Mouse (Mus musculus) lung, adult 2 months (tissue): ENCODE data around the gene Tenm3. TPM values are rescaled to one million over a fixed set of nuclear protein-coding genes. Genes with fewer than 3 reads are reported as not detected.

Experiments used
- DNase-seq: peaks from one replicate; pipeline ENCODE4 v3.0.0; 2022
- H3K4me1 ChIP-seq: fragments of 200-500 bp; 2 replicates; pipeline ENCODE4 v1.6.1; 2011; ENCODE audit warnings: low read length; ENCODE audit not compliant: control insufficient read depth, insufficient read depth
- H3K4me3 ChIP-seq: fragments of 200-500 bp; replicated peaks from 2 replicates; pipeline ENCODE3; 2011; ENCODE audit warnings: low read depth, mild to moderate bottlenecking, control low read depth, low read length; ENCODE audit errors: extremely low read depth
- CTCF ChIP-seq: fragments of 200-500 bp; IDR thresholded peaks from 2 replicates; pipeline ENCODE4 v1.5.1; 2011; ENCODE audit warnings: mild to moderate bottlenecking, low read length, control low read depth; ENCODE audit not compliant: insufficient read depth
- POLR2A ChIP-seq: fragments of 200-500 bp; IDR thresholded peaks from 2 replicates; pipeline ENCODE4 v1.6.1; 2011; ENCODE audit warnings: low read depth, mild to moderate bottlenecking, control low read depth, low read length, borderline replicate concordance; ENCODE audit errors: extremely low read depth
- WGBS: fragments of 180-500 bp; shearing (Covaris S2); methylation state at CpG from one replicate; pipeline ENCODE4 v1.1.7; 2018; 5-methylcytosine and 5-hydroxymethylcytosine counted together
- polyA plus RNA-seq: library from polyadenylated mRNA; depleted of rRNA; stranded (reverse); fragments of >200 nt; gene quantifications from 2 replicates; pipeline ENCODE4 v1.2.3, GENCODE M21; 2012

The Tenm3 gene
- polyA plus RNA-seq, 1 experiment: 1.1 TPM

DNA sequence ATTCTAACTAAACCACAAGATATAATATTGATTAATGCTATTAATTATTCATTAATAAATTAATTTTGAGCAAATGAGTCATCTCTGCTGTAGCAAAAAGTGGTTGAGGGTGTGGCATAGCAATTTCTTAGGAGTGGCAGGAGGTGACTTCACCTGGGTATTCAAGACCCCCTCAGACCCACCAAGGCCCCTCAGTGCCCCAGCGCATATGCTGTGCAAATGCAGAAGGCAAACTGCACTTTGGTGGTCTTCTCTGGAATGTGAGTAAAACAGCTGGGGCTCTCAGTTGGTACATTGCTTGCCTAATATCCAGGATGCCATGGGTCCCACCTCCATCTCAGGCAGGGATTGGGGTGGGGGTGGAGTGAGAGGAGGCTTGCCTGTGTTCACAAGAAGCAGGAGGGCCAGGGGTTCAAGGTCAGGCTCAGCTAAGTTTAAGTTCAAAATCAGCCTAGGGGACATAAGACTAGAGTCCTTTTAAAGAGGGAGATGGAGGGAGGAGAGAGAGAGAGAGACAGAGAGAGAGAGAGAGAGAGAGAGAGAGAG lies 31.5 kb downstream of the Tenm3 start:
- Histone ChIP-seq H3K4me1 (no peaks in the 10 kb centered on the region), H3K4me3 (no peak overlapping the region)
- no peak for TF ChIP-seq POLR2A
- no peak for TF ChIP-seq CTCF
- DNase-seq: no peak
- WGBS: 97% methylated on average over 1 of the region's 1 CpGs

DNA sequence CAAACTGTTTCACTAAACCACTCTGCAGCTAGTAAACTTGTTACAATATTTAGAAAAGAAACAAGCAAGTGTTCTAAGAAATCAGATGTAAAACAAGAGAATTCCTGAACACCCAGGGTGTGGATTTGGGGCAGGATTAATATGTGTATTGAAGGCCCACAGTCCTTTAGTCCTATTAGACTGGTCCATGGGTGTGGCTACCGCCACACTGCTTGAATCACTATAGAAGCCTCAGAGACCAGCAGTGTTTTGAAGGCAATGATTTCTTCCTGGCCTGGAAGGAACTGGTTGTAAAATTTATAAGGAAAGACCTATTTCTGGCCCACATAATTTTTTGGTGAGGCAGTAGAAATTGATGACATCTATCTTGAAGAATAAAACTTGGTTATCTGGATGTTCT lies 33.1 kb downstream of the Tenm3 start:
- TF ChIP-seq CTCF (no peak), POLR2A (no peak)
- DNase-seq: no peak
- H3K4me1 ChIP-seq: no peaks in the 10 kb centered on the region
- no peak overlapping the region for H3K4me3 ChIP-seq
- 76% methylated on average over 1 of the region's 1 CpGs for WGBS

DNA sequence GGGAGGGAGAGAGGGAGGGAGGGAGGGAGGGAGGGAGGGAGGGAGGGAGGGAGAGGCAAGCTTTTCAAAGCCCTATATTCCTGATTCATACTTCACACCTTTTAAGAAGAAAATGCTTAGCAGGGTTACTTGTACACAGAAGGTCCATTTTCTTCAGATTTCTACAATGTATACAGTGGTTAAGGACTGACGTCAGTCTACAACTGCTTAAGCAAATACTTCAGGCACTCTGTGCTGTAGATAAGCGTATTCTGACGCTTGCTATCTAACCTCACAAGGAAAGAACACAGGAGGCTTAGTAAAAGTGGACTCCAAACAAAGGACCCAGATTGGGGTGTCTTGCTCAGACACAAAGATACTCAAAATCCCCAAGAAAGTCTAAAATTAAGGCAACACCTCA lies 34.6 kb downstream of the Tenm3 start:
- DNase-seq: no peak
- 42% methylated on average over 3 of the region's 3 CpGs for WGBS
- Histone ChIP-seq H3K4me3 (no peak overlapping the region), H3K4me1 (no peaks in the 10 kb centered on the region)
- TF ChIP-seq POLR2A (no peak), CTCF (no peak)

GRCm38 (mm10) chr8:48803070-48803469 lies 40.7 kb downstream of the Tenm3 start:
- DNase-seq: no peak
- H3K4me1 ChIP-seq: no peaks in the 10 kb centered on the region
- no peak for TF ChIP-seq POLR2A
- no peak for TF ChIP-seq CTCF
- no peak overlapping the region for H3K4me3 ChIP-seq
- 64% methylated on average over 8 of the region's 8 CpGs for WGBS

DNA sequence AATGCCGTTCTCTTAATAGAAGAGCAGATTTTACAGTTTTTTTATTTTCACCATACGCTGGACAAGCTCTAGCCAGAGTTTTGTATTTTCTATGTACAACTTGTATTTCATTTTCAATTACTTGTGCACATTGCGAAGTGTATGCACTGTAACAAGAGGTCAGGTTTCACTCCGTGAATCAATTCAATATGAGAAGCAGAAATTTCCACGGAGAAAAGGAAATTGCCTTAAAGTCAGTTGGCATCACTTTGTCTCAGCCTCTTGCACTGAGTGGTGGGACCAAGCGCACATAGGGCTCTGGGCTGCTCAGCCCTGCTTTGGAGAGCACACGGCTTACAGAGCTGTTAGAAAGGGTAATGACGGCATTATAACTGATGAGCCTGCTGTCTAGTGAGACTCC lies 41.5 kb downstream of the Tenm3 start:
- WGBS: 77% methylated on average over 8 of the region's 8 CpGs
- TF ChIP-seq POLR2A (no peak), CTCF (no peak)
- Histone ChIP-seq H3K4me3 (no peak overlapping the region), H3K4me1 (no peaks in the 10 kb centered on the region)
- DNase-seq: no peak

- H3K4me1 ChIP-seq: no peaks in the 10 kb centered on the region
- no peak for DNase-seq
- H3K4me3 ChIP-seq: no peak overlapping the region
- TF ChIP-seq POLR2A (no peak), CTCF (no peak)
- 75% methylated on average over 5 of the region's 5 CpGs for WGBS
Measured at GRCm38 (mm10) chr8:48797955-48798359, 45.8 kb downstream of the Tenm3 start.

DNA sequence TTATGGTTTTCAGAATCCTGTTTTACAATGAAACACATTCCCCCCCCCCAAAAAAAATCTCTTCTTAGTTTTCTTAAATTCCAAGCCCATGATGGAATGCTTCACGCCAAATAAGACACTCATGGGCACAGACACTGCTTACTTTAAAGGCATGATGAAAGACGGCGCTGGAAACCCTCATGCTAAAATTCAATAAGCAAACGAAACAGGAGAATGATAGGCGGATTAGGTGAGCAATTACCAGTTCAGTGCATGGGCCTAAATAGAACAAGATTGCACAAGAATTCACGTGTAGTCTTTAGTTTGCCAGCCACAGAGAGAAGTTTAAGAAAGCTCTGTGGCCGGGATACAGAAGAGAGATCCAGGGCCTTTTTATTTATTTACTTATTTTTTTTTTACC lies 49.5 kb downstream of the Tenm3 start:
- 59% methylated on average over 7 of the region's 7 CpGs for WGBS
- TF ChIP-seq POLR2A: no peak
- no peak for TF ChIP-seq CTCF
- DNase-seq: no peak
- Histone ChIP-seq H3K4me3 (no peak overlapping the region), H3K4me1 (no peaks in the 10 kb centered on the region)

DNA sequence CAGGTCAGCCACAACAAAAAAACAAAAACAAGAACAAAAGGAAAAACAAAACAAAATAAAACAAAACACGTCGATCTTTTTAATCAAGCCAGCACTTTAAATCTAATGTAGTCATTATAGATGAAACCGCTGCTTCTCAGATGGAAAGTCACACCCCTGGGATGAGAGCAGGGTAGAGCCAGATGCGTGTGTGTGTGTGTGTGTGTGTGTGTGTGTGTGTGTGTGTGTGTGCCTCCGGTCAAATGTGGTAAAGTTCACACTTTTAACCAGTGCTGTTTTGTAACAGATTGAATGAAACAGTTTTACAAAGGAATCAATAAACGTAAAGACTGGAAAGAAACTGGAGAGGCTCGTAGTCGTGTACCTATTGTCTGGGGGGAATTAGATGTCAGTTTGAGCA lies 50.0 kb downstream of the Tenm3 start:
- no peak for TF ChIP-seq POLR2A
- no peak for TF ChIP-seq CTCF

DNA sequence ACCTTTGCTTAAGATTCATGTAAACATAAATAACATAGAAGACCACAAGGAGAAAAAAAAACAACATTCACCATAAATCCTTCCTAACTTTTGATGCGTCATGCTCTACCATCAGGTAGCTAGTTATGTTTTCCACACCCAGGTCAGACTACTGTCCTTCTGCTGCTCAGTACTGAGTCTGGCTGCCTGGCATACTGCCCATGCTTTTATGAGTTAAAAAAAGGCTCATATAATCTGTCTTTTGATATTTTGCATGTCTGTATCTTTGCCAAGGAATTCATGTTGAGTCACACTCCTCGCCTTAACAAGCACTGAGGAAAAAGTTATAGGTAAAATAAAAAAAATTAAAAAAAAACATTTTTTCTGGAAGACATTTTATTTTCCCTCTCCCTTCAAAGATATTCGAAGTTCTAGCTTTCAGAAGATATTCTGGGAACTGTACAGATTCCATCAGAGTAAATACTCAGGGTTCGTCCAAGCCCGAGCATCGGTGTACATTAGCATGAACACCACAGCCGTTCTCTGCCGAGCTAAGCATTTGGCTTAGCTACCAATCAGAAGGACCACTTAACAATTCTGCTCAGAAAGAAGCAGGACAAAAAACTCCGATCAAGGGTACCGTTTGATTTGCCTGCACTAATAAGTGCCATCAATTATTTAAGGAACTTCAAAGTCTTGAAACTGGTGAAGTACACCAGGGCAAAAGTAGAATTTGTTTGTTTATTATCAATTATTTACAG lies 51.0 kb downstream of the Tenm3 start:
- 68% methylated on average over 10 of the region's 10 CpGs for WGBS
- no peak for DNase-seq

More for the DNA sequence above, 50.0 kb downstream of the Tenm3 start:
- H3K4me1 ChIP-seq: no peaks in the 10 kb centered on the region
- no peak overlapping the region for H3K4me3 ChIP-seq
- DNase-seq: no peak
- WGBS: 83% methylated on average over 8 of the region's 8 CpGs

DNA sequence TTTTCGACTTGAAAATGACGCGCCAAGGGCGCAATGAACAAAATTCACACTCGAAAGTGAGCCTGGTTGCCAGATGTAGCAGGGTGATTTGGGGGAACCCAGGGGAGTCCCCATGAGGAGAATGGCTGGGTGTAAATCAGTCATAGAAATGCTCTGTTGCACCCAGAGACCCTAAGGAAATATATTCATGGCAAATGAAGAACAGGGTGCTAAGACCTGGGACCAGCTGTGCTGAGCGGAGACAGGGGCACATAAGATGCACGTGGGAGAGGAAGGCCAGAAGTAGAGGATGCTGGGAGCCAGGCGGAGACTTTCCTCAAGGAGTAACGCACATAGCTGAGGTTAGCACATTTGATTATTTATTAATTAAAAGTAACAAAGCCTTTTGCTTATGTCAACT lies 60.4 kb downstream of the Tenm3 start:
- no peak for DNase-seq
- no peaks in the 10 kb centered on the region for H3K4me1 ChIP-seq
- WGBS: 88% methylated on average over 9 of the region's 9 CpGs
- no peak overlapping the region for H3K4me3 ChIP-seq
- TF ChIP-seq POLR2A (no peak), CTCF (no peak)

More for the DNA sequence above, 51.0 kb downstream of the Tenm3 start:
- Histone ChIP-seq H3K4me1 (no peaks in the 10 kb centered on the region), H3K4me3 (no peak overlapping the region)
- TF ChIP-seq CTCF (no peak), POLR2A (no peak)
